Mouse (Mus musculus): Measurements from ENCODE around the gene Capns1. TPM values are rescaled to one million over a fixed set of nuclear protein-coding genes. Genes with fewer than 3 reads are reported as not detected.

Gene Capns1
- total RNA-seq, 1 experiment = 164 TPM

- H3K27ac ChIP-seq (ENCODE audit: insufficient read depth, low read depth, low read length, poor library complexity, severe bottlenecking) = peak overlapping the region; percentile 93
- H3K9me3 ChIP-seq (ENCODE audit: control insufficient read depth, insufficient read depth, low read depth, low read length) = no peaks in the 10 kb centered on the region
- no peak for DNase-seq (ENCODE audit: low read depth, low spot score)
- peak overlapping the region; percentile 34 to 37; a peak in 3 of 4 replicates for H3K4me3 ChIP-seq (ENCODE audit: insufficient read depth in 1 of 2, low read depth in 1 of 2, low read length in 2 of 2, poor library complexity in 1 of 2, severe bottlenecking in 1 of 2)
- H3K9ac ChIP-seq (ENCODE audit: insufficient read depth, low read depth, low read length, poor library complexity, severe bottlenecking) = peak overlapping the region; percentile 74
- H3K36me3 ChIP-seq (ENCODE audit: control insufficient read depth, insufficient read depth, low read length, poor library complexity, severe bottlenecking) = no peaks in the 10 kb centered on the region
- no peak for TF ChIP-seq ZC3H11A (IDR thresholded peaks at IDR 0.05; ENCODE audit: borderline replicate concordance, low read depth, low read length)
- TF ChIP-seq HCFC1 (IDR thresholded peaks at IDR 0.05; ENCODE audit: borderline replicate concordance, insufficient read depth, low read length) = no peak
- peak; percentile 40; the same call in 1 of the 2 replicates for TF ChIP-seq MAFK (IDR thresholded peaks at IDR 0.05; ENCODE audit: insufficient read depth, low read depth, low read length)
- in situ Hi-C loops (cut with MboI; ENCODE audit: low sequenced_read_pairs in 2 of 2, unreplicated experiment in 2 of 2) = no loop called here
- H3K4me1 ChIP-seq (ENCODE audit: control insufficient read depth in 2 of 2, insufficient read depth in 2 of 2, low read length in 2 of 2, poor library complexity in 1 of 2) = peaks cover 7 to 18% of the 10 kb centered on the region in 2 experiments
These were observed 950 bp downstream of the Capns1 start for GRCm38 (mm10) chr7:30197592-30198129.

GRCm38 (mm10) chr7:30196171-30196570 is 2.4 kb downstream of the Capns1 start:
- Histone ChIP-seq H3K9ac (ENCODE audit: insufficient read depth, low read depth, low read length, poor library complexity, severe bottlenecking) (peak overlapping the region; percentile 50; the same call in 1 of the 2 replicates), H3K9me3 (ENCODE audit: control insufficient read depth, insufficient read depth, low read depth, low read length) (no peaks in the 10 kb centered on the region), H3K27ac (ENCODE audit: insufficient read depth, low read depth, low read length, poor library complexity, severe bottlenecking) (peak overlapping the region; percentile 93), H3K36me3 (ENCODE audit: control insufficient read depth, insufficient read depth, low read length, poor library complexity, severe bottlenecking) (peaks cover 8% of the 10 kb centered on the region), H3K4me3 (ENCODE audit: insufficient read depth in 1 of 2, low read depth in 1 of 2, low read length in 2 of 2, poor library complexity in 1 of 2, severe bottlenecking in 1 of 2) (0 out of 4 replicates have a peak overlapping the region, but pooled peaks of 1 of the 2 experiments have one; percentile 80), H3K4me1 (ENCODE audit: control insufficient read depth in 2 of 2, insufficient read depth in 2 of 2, low read length in 2 of 2, poor library complexity in 1 of 2) (peaks cover 7 to 16% of the 10 kb centered on the region in 2 experiments; a peak in 3 of 4 replicates)
- in situ Hi-C loops (cut with MboI; ENCODE audit: low sequenced_read_pairs in 2 of 2, unreplicated experiment in 2 of 2) = no loop called here
- DNase-seq (ENCODE audit: low read depth, low spot score) = no peak
- TF ChIP-seq HCFC1 (IDR thresholded peaks at IDR 0.05; ENCODE audit: borderline replicate concordance, insufficient read depth, low read length) = no peak
- no peak for TF ChIP-seq MAFK (IDR thresholded peaks at IDR 0.05; ENCODE audit: insufficient read depth, low read depth, low read length)
- TF ChIP-seq ZC3H11A (IDR thresholded peaks at IDR 0.05; ENCODE audit: borderline replicate concordance, low read depth, low read length) = no peak
- TF ChIP-seq ZNF384 (IDR thresholded peaks at IDR 0.05; ENCODE audit: low read depth, low read length) = no peak
- no peak for TF ChIP-seq CHD2 (IDR thresholded peaks at IDR 0.05; ENCODE audit: low read depth, low read length)

DNA sequence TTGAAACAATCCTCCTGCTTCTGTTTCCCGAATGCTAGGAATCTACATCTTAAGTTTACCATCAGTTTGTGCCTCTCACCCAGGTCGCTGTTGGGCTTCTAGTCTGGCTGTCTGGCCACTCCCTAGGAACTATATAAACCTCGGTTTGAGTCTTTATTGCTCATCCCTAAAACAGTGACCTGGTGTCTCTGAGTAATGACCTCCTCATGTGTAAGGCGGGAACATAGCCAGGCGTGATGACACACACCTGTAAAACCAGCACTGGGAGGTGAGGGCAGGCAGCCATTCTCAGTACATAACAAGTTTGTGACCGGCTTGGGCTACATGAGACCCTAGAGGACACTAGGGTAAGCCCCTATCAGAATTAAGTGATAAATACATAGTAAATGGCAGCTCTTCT is 3.1 kb downstream of the Capns1 start:
- H3K4me3 ChIP-seq (ENCODE audit: insufficient read depth in 1 of 2, low read depth in 1 of 2, low read length in 2 of 2, poor library complexity in 1 of 2, severe bottlenecking in 1 of 2) = peak overlapping the region; percentile 80 to 86
- in situ Hi-C loops (cut with MboI; ENCODE audit: low sequenced_read_pairs in 2 of 2, unreplicated experiment in 2 of 2) = no loop called here
- no peak for DNase-seq (ENCODE audit: low read depth, low spot score)
- peak overlapping the region; percentile 50; the same call in 1 of the 2 replicates for H3K9ac ChIP-seq (ENCODE audit: insufficient read depth, low read depth, low read length, poor library complexity, severe bottlenecking)
- peak overlapping the region; percentile 48; the same call in 1 of the 2 replicates for H3K27ac ChIP-seq (ENCODE audit: insufficient read depth, low read depth, low read length, poor library complexity, severe bottlenecking)
- H3K4me1 ChIP-seq (ENCODE audit: control insufficient read depth in 2 of 2, insufficient read depth in 2 of 2, low read length in 2 of 2, poor library complexity in 1 of 2) = peaks cover 7 to 16% of the 10 kb centered on the region in 2 experiments; a peak in 3 of 4 replicates
- TF ChIP-seq ZNF384 (IDR thresholded peaks at IDR 0.05; ENCODE audit: low read depth, low read length) (no peak), ZC3H11A (IDR thresholded peaks at IDR 0.05; ENCODE audit: borderline replicate concordance, low read depth, low read length) (no peak), CHD2 (IDR thresholded peaks at IDR 0.05; ENCODE audit: low read depth, low read length) (no peak), HCFC1 (IDR thresholded peaks at IDR 0.05; ENCODE audit: borderline replicate concordance, insufficient read depth, low read length) (no peak), MAFK (IDR thresholded peaks at IDR 0.05; ENCODE audit: insufficient read depth, low read depth, low read length) (no peak)
- H3K36me3 ChIP-seq (ENCODE audit: control insufficient read depth, insufficient read depth, low read length, poor library complexity, severe bottlenecking) = peaks cover 10% of the 10 kb centered on the region
- H3K9me3 ChIP-seq (ENCODE audit: control insufficient read depth, insufficient read depth, low read depth, low read length) = no peaks in the 10 kb centered on the region

GRCm38 (mm10) chr7:30194884-30195283 is 3.7 kb downstream of the Capns1 start:
- H3K4me3 ChIP-seq (ENCODE audit: insufficient read depth in 1 of 2, low read depth in 1 of 2, low read length in 2 of 2, poor library complexity in 1 of 2, severe bottlenecking in 1 of 2) = peak overlapping the region; percentile 80 to 86
- peak overlapping the region; percentile 89 for H3K27ac ChIP-seq (ENCODE audit: insufficient read depth, low read depth, low read length, poor library complexity, severe bottlenecking)
- in situ Hi-C loops (cut with MboI; ENCODE audit: low sequenced_read_pairs in 2 of 2, unreplicated experiment in 2 of 2) = no loop called here
- H3K4me1 ChIP-seq (ENCODE audit: control insufficient read depth in 2 of 2, insufficient read depth in 2 of 2, low read length in 2 of 2, poor library complexity in 1 of 2) = peaks cover 7 to 12% of the 10 kb centered on the region in 2 experiments; a peak in 3 of 4 replicates
- H3K9me3 ChIP-seq (ENCODE audit: control insufficient read depth, insufficient read depth, low read depth, low read length) = no peaks in the 10 kb centered on the region
- H3K9ac ChIP-seq (ENCODE audit: insufficient read depth, low read depth, low read length, poor library complexity, severe bottlenecking) = peak overlapping the region; percentile 78
- H3K36me3 ChIP-seq (ENCODE audit: control insufficient read depth, insufficient read depth, low read length, poor library complexity, severe bottlenecking) = peaks cover 15% of the 10 kb centered on the region
- TF ChIP-seq HCFC1 (IDR thresholded peaks at IDR 0.05; ENCODE audit: borderline replicate concordance, insufficient read depth, low read length) = 0 out of 2 replicates have a peak, but pooled peaks have one; percentile 54
- no peak for TF ChIP-seq CHD2 (IDR thresholded peaks at IDR 0.05; ENCODE audit: low read depth, low read length)
- TF ChIP-seq MAFK (IDR thresholded peaks at IDR 0.05; ENCODE audit: insufficient read depth, low read depth, low read length) = 0 out of 2 replicates have a peak, but pooled peaks have one; percentile 32
- peak; percentile 69 for TF ChIP-seq ZNF384 (IDR thresholded peaks at IDR 0.05; ENCODE audit: low read depth, low read length)
- peak; percentile 92 for DNase-seq (ENCODE audit: low read depth, low spot score)

All from ES-E14 (cell line).